Mouse (Mus musculus): ENCODE results near the gene Mapk11.
A peak's percentile ranks its signal among the peaks of the same experiment; 100 is the strongest.

Gene Mapk11

GRCm38 (mm10) chr15:89149271-89150040 is at the start of gene Mapk11:
Mapk11 (minus strand) TSS chr15:89149628.
- peak; percentile 52 for DNase-seq (ENCODE audit: low read depth, low spot score)

GRCm38 (mm10) chr15:89197056-89197455 is 47.6 kb upstream of the Mapk11 start:
- DNase-seq (ENCODE audit: low read depth, low spot score) = no peak

- DNase-seq (ENCODE audit: low read depth, low spot score) = peak; percentile 99
Observed at GRCm38 (mm10) chr15:89196313-89196706, 46.9 kb upstream of the Mapk11 start, which contains the start of gene Dennd6b. Dennd6b (minus strand) TSS chr15:89196496.

GRCm38 (mm10) chr15:89195690-89196312 is 46.4 kb upstream of the Mapk11 start:
- DNase-seq (ENCODE audit: low read depth, low spot score) = peak; percentile 97

- DNase-seq (ENCODE audit: low read depth, low spot score) = no peak
Observed at GRCm38 (mm10) chr15:89195261-89195681, 45.8 kb upstream of the Mapk11 start.

GRCm38 (mm10) chr15:89184937-89185227 is 35.5 kb upstream of the Mapk11 start:
- no peak for DNase-seq (ENCODE audit: low read depth, low spot score)

GRCm38 (mm10) chr15:89184141-89184936 is 34.9 kb upstream of the Mapk11 start:
- DNase-seq (ENCODE audit: low read depth, low spot score) = peak; percentile 41

- peak; percentile 69 for DNase-seq (ENCODE audit: low read depth, low spot score)
Observed at GRCm38 (mm10) chr15:89182842-89183241, 33.4 kb upstream of the Mapk11 start.

DNA sequence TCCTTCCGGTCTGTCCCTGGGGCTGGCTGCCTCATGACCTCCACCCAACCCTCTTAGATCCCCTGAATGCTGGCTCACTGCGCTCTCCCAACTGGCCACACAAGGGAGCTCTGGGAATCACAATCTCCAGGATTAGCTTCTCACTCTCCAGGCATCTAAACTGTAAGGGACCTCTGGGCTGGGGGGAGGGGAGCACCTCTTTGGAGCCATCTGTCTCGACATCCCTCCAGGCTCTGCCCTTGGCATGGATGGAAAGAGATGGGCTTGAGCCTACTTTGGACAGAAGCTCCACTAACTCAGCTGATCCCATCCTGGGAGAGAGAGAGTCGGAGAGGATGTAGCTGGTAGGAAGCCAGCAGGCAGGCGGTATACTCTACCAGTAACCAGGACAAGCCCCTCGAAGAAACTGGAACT is 32.9 kb upstream of the Mapk11 start:
- DNase-seq (ENCODE audit: low read depth, low spot score) = peak; percentile 75

- DNase-seq (ENCODE audit: low read depth, low spot score) = no peak
Observed at GRCm38 (mm10) chr15:89181561-89182270, 32.3 kb upstream of the Mapk11 start.

DNA sequence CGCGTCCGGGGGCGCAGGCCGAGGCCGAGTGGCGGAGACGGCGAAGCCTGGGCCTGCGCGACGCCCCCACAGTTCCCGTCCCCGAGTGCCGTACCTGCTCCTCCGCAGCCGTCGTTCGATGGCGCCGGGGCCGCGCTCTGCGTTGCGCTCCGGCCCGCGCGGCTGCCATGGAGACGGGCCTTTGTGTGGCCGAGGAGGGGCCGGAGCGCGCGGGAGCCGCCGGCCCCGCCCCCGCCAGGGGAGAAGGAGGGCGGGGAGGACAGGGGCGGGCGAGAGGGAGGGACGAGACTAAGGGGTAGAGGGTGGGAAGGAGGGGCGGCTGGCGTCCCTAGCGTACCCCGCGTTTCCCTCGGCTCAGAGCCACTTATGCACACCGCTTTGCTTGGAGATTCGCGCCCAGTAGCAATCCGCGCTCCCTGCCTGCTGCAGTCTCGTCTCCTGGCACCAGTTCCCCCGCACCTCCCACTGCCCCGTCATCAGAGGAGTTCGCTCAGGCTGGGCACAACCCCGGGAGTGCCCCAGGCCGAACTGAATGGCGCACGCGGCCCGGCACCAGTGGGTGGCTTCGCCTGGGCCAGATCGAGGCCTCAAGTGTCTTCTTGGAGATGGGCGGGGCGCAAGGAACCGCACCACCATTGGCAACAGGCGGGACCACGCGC is 31.3 kb upstream of the Mapk11 start, which contains the start of gene Plxnb2:
TSS of gene Plxnb2 (minus strand) at position 218 of the 659 bp plus-strand sequence.
- DNase-seq (ENCODE audit: low read depth, low spot score) = peak; percentile 89

- no peak for DNase-seq (ENCODE audit: low read depth, low spot score)
Observed at GRCm38 (mm10) chr15:89180081-89180541, 30.7 kb upstream of the Mapk11 start.

DNA sequence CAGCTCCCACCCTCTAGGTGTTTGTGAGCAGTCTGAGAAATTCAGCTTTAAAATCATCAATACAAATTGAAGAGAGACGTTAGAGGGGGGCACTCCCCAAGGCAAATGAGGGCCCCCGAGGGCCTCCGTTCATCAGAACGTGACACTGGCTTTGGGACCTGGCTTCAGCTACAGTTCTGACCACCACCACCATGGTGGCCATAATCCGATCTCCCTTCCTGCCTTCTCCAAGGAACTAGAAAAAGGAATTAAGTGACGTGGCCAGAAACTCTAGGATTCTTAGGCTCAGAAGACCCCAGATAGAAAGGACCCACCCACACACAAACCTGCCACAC is 30.2 kb upstream of the Mapk11 start:
- DNase-seq (ENCODE audit: low read depth, low spot score) = no peak

DNA sequence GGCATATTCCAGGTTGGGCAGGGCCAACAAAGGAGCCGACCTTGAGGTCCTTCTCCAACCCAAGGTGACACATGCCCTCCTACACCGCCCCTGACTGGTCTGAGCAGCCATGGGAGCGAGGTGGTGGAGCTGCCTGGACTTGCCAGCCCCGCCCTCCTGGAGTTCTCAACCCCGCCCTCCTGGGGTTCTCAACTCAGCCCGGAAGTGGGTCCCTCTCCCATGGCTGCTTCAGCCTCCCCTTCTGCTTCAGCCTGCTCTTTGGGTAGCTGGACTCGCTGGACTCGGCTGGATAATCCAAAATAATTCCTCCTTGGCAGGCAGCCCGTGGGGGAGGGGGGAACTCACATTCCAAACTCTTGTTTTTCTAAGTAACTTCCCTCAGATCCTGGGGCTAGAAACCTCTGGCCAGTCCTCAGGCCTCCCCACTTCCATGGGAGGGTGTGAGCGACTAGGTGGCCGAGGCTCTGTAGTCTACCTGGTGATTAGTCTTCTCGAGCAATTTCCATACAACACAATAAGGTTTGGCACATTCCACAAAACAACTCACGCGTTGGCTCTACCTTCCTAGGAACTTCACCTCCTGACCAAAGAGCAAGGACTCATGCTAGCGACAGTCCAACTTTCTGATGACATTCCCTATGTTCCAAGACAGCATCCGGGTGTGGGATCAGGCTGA is 29.7 kb upstream of the Mapk11 start:
- DNase-seq (ENCODE audit: low read depth, low spot score) = peak; percentile 54

- peak; percentile 93 for DNase-seq (ENCODE audit: low read depth, low spot score)
Observed at GRCm38 (mm10) chr15:89178260-89178860, 28.9 kb upstream of the Mapk11 start.

DNA sequence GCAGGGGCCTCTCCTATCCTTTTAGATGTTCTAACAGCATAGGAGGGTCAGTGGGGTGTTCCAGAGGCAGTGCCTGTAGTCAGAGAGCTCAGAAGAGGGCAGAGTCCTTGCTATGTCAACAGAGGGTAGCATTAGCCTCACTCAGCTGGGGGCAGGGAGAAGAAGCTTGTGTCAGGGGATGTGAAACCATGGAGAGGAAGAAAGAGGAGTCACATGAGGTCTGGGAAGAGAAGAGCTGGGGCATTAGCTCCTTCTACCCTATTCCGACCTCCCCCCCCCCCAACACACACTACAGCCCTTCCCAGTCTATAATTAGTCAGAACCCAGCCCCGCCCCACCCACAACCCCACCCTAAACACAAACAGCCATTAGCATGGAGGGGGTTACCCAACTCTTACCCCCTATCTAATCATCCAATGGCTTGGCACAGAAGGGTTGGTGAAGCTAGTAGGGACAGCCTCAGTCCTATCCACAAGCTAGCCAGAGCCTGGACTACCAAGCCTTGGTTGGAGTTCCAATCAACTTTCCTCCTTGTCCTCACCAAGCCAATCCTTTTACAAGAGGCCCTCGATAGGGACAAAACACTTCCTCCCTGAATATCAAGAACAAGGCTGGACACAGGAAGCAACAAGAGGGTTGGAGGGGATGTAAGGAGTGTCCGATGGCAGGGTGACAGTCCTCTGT is 28.3 kb upstream of the Mapk11 start:
- peak; percentile 48 for DNase-seq (ENCODE audit: low read depth, low spot score)

DNA sequence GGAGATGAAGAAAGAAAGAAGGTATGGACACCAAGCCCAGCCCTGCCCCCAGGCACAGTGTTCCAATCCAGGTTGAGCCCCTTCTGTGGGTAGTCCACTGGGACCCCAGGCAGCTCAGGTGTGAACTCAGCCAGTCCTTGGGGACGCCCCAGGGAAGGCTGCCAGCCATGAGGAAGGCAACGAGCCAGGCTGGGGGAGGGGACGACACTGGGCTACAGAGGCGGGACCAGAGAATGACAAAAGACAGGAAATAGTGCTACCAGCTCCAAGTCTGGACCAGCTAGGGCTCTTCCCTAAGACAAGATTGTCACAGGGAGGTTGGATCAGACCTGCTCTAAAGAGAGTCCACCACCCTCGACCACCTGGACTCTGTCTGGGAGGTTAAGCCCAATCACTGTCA is 27.7 kb upstream of the Mapk11 start:
- DNase-seq (ENCODE audit: low read depth, low spot score) = peak; percentile 63

- no peak for DNase-seq (ENCODE audit: low read depth, low spot score)
Observed at GRCm38 (mm10) chr15:89175411-89176155, 26.2 kb upstream of the Mapk11 start.

DNA sequence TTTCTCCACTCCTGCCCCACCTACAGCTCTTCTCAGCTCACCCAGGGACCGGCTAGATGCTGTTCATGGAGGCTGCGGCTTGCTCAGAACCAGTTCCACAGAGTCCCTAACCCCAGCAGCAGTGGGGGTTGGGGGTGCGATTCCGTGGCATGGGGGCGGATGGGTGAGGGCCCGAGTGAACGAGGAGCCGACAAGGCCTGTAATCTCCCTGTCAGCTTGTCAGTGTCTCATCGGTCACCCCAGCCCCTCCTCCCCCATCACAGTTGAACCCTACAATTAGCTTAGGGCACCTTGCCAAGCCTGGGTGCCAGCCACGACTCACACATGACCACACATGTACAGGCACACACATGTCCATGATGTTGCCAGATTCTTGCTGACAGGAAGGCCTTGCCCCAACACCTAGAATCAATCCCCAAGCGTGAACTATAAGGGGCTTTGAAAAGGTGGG is 25.5 kb upstream of the Mapk11 start:
- no peak for DNase-seq (ENCODE audit: low read depth, low spot score)

All from brain, adult 2 months (tissue).